Mouse (Mus musculus) embryonic facial prominence, embryonic 12.5 days (tissue): ENCODE measurements at regions not wholly inside any gene's neighbourhood (a gene's known extent, or its start where the extent isn't known, plus 50 kb on each side); places are given as distances from the start of the nearest gene placed in this dataset.
A peak's percentile ranks its signal among the peaks of the same experiment; 100 is the strongest.

ENCODE experiments used
- ATAC-seq: fragments of 200-750 bp; cut with Nextera tagmentation; 2 replicates; pipeline ENCODE4 v1.8.0; 2017; ENCODE audit not compliant: insufficient number of reproducible peaks, insufficient read depth, low FRiP score, low TSS enrichment
- H3K27ac ChIP-seq: fragments of 300-500 bp; sonication (generic); 2 replicates; pipeline ENCODE4 v1.5.1; 2016; ENCODE audit warnings: mild to moderate bottlenecking
- H3K27me3 ChIP-seq: fragments of 300-500 bp; sonication (generic); 2 replicates; pipeline ENCODE4 v1.6.1; 2016; ENCODE audit warnings: mild to moderate bottlenecking, moderate library complexity
- H3K36me3 ChIP-seq: fragments of 300-500 bp; sonication (generic); 2 replicates; pipeline ENCODE4 v1.6.1; 2016; ENCODE audit warnings: mild to moderate bottlenecking
- H3K4me1 ChIP-seq: fragments of 300-500 bp; sonication (generic); 2 replicates; pipeline ENCODE4 v1.6.1; 2016
- H3K4me2 ChIP-seq: fragments of 300-500 bp; sonication (generic); replicated peaks from 2 replicates; pipeline ENCODE4 v1.6.1; 2016; ENCODE audit warnings: mild to moderate bottlenecking, moderate library complexity
- H3K4me3 ChIP-seq: fragments of 300-500 bp; sonication (generic); 2 replicates; pipeline ENCODE4 v1.5.1; 2016; ENCODE audit warnings: mild to moderate bottlenecking
- H3K9ac ChIP-seq: fragments of 300-500 bp; sonication (generic); 2 replicates; pipeline ENCODE4 v1.6.1; 2016; ENCODE audit warnings: mild to moderate bottlenecking, moderate library complexity
- H3K9me3 ChIP-seq: fragments of 300-500 bp; sonication (generic); 2 replicates; pipeline ENCODE4 v1.6.1; 2016; ENCODE audit warnings: mild to moderate bottlenecking, moderate library complexity
- WGBS: fragments of 180-500 bp; shearing (Covaris S2); methylation state at CpG from one replicate; pipeline ENCODE4 v1.1.7; 2016; 5-methylcytosine and 5-hydroxymethylcytosine counted together

DNA sequence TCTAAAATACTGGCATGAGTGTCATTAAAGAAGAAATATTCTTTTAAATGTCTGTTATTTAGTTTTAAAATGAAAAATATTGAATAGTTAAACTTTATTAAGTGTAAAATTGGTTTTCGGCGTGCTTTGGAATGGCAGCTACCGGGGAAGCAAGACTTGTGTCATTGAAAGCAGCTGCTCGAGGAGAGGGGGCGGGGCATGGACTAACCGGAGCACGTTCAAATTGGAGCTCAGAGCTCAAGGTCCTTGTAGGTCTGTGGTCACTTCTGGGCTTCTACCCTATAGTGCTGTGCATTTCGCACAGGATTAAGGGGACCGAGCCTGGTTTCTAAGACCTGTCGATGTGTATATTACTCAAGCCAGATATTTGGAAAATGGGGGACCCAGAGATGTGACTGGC, 309.0 kb downstream of the Tshz3 start:
- Histone ChIP-seq H3K9me3 (no peaks in the 10 kb centered on the region), H3K9ac (no peak overlapping the region), H3K36me3 (no peaks in the 10 kb centered on the region), H3K4me2 (no peak overlapping the region), H3K4me3 (no peak overlapping the region), H3K4me1 (peaks cover 16% of the 10 kb centered on the region), H3K27me3 (peaks cover 5% of the 10 kb centered on the region; the same call in 1 of the 2 replicates), H3K27ac (no peak overlapping the region)
- ATAC-seq: no peak
- 56% methylated on average over 10 of the region's 10 CpGs for WGBS

DNA sequence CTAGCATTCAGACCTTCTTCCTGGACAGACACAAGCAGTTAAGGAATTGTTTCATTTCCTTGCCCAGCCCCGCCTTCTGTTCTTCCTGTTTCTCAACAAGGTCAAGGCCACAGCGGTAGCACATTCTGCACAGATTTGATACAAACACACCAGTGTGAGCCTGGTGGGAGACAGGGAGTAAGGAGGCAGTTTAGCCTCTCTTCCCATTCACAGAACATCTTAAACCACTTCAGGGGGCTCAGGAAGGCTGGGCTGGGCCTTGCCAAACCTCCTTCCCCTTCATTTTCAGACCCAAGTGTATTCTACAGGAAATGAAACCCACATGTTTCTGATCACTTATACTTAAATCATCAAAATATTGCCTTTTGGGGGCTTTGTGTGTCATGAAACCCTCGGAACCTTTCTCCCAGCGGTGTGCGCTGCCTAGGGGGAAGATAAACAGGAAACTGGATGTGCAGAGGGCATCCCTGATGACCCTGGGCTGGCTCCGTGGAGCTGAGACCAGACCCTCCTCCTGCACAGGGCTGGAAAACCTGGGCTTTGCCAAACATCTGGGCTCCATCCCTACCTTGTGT, 313.3 kb downstream of the Tshz3 start:
- H3K4me1 ChIP-seq: peaks cover 16% of the 10 kb centered on the region
- H3K4me3 ChIP-seq: no peak overlapping the region
- peaks cover 11% of the 10 kb centered on the region for H3K27me3 ChIP-seq
- no peak overlapping the region for H3K9ac ChIP-seq
- peak; percentile 82; the same call in 1 of the 2 replicates for ATAC-seq
- H3K27ac ChIP-seq: peak overlapping the region; percentile 69; the same call in 1 of the 2 replicates
- H3K4me2 ChIP-seq: peak overlapping the region; percentile 28
- no peaks in the 10 kb centered on the region for H3K36me3 ChIP-seq
- no peaks in the 10 kb centered on the region for H3K9me3 ChIP-seq
- WGBS: 14% methylated on average over 6 of the region's 6 CpGs

DNA sequence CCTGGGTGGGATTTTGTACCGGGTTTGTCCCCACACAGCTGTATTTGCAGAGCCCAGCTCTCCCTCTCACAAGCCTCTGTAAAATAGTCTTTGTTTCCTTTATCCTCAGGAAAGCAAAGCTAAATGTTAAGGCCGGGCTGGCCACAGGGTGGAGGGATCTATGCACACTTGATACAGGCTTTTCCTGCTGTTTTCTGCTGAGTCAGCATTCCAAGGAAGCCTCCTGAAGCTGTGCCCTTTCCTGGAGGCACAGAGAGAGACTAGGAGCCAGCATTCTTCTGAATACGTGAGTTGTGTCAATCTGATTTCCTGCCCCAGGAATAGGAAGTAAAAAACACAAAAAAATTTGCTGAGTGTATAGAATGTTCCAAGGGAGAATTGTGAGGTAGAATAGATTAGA, 322.2 kb downstream of the Tshz3 start:
- Histone ChIP-seq H3K9ac (no peak overlapping the region), H3K4me3 (no peak overlapping the region), H3K4me2 (no peak overlapping the region), H3K9me3 (no peaks in the 10 kb centered on the region), H3K27ac (no peak overlapping the region), H3K36me3 (no peaks in the 10 kb centered on the region), H3K4me1 (peaks cover 7% of the 10 kb centered on the region), H3K27me3 (peaks cover 4% of the 10 kb centered on the region)
- 33% methylated on average over 3 of the region's 3 CpGs for WGBS
- no peak for ATAC-seq

DNA sequence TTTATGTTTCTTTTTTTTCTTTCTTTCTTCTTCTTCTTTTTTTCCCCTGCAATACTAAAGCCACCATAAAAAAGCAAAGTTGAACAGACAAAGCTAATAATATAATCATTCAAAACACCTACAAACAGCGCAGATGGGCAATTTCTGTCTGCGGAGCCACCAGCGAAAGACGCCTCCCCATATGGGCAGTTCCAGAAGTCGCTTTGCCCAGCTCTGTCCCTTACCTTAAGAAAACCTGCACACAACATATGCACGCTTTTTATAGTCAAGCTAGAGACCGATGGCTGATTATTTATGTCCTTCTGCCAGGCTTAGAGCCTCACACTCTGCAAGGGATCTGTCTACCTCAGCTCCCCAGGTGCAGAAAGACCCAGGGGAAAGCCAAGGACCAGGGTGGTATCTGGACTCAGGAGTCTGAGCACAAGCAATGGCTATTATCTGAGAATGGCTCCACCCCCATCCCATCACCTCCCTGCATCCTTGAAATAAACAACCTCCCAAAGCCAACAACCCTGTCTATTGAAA, 326.6 kb downstream of the Tshz3 start:
- WGBS: 88% methylated on average over 7 of the region's 7 CpGs
- no peak overlapping the region for H3K4me2 ChIP-seq
- H3K4me3 ChIP-seq: no peak overlapping the region
- H3K27ac ChIP-seq: no peak overlapping the region
- H3K9me3 ChIP-seq: no peaks in the 10 kb centered on the region
- ATAC-seq: no peak
- H3K4me1 ChIP-seq: peaks cover 7% of the 10 kb centered on the region
- H3K27me3 ChIP-seq: no peaks in the 10 kb centered on the region
- no peak overlapping the region for H3K9ac ChIP-seq
- no peaks in the 10 kb centered on the region for H3K36me3 ChIP-seq

DNA sequence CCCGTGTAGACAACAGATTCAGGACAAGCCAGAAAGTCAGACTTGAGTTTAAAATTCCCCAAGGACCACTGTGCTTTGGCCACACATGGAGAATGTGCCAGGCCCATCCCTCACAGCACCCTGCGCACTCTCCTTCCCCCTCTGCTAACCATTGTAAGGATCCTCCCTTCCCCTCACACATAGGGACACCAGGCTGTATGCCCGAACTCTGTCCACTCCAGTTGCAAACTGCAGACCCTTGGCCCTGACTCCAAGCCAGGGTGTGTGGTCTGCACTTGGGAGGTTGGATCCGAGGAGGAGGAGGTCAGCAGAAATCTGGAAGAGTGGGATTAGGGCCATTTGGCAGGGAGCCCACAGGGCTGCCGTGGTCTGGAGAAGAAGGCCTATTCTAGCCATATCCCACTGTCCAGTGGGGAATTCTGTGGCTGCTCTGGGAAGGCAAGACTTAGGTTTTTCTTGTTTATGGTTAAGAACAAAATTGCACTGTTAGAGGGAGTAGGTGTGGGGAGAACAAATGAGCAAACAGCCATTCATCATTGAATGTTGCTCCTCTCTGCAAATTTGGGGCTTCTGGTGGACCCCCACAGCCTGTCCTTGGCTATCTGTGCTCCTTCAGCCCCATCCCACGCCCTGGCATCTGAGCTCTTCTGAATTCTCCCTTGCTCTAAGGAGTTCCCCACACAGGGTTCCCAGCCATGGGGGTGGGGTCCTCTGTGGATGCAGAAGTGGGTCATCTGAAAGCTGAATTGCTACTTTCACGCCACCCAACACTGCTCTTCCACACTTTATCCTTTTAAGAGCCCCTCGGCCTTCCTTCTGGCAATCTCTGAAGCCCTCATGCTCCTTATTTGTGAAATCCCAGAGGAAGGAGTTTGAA, 366.9 kb downstream of the Tshz3 start:
- Histone ChIP-seq H3K9me3 (no peaks in the 10 kb centered on the region), H3K27me3 (no peaks in the 10 kb centered on the region), H3K27ac (no peak overlapping the region), H3K4me3 (no peak overlapping the region), H3K36me3 (no peaks in the 10 kb centered on the region), H3K9ac (no peak overlapping the region), H3K4me2 (no peak overlapping the region), H3K4me1 (no peaks in the 10 kb centered on the region)
- WGBS: 78% methylated on average over 8 of the region's 8 CpGs
- no peak for ATAC-seq

DNA sequence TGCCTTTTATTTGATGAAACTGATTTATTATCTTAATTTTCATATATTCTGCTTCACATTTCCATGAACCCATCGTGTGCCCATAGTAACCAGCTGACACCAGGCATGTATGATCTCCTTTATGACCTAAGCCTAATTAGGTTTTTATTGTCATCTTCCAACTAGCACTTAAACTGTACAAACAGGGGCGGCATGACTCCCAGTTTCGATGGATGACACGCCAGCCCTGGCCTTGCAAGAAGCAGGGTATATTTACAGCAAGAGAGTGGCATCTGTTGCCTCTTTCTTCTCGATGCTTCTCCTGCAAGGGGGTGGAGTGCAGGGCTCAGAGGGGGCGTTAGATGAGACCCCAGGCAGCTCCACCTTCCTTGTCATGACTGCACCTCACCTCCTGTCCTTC, 379.8 kb downstream of the Tshz3 start:
- WGBS: 65% methylated on average over 6 of the region's 6 CpGs

DNA sequence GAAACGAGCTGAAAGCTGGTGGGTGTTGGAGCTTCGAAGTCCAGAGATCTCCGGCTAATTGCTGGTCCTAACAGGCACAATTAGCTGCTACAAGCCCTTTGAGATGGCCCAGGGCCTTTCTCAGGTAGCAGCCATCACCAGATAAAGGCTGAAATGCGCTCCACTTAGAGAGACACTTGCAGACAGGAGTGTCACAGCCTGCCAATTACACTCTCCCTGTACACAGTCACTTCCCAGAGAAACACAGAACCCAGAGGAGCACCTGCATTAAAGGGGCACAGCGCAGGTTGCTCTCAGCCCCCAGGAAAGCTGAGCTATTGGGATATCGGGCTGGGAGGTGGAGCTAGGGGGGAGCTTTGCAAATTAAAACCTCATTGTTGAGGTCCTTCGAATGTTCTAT, 380.2 kb downstream of the Tshz3 start:
- H3K4me2 ChIP-seq: no peak overlapping the region
- no peak for ATAC-seq
- H3K9me3 ChIP-seq: no peaks in the 10 kb centered on the region
- no peaks in the 10 kb centered on the region for H3K4me1 ChIP-seq
- no peak overlapping the region for H3K27ac ChIP-seq
- H3K27me3 ChIP-seq: no peaks in the 10 kb centered on the region
- WGBS: 56% methylated on average over 7 of the region's 7 CpGs
- H3K4me3 ChIP-seq: no peak overlapping the region
- H3K36me3 ChIP-seq: no peaks in the 10 kb centered on the region
- no peak overlapping the region for H3K9ac ChIP-seq

More for the DNA sequence above, 379.8 kb downstream of the Tshz3 start:
- Histone ChIP-seq H3K27ac (no peak overlapping the region), H3K36me3 (no peaks in the 10 kb centered on the region), H3K9ac (no peak overlapping the region), H3K4me1 (no peaks in the 10 kb centered on the region), H3K4me2 (no peak overlapping the region), H3K4me3 (no peak overlapping the region), H3K27me3 (no peaks in the 10 kb centered on the region), H3K9me3 (no peaks in the 10 kb centered on the region)
- ATAC-seq: no peak

DNA sequence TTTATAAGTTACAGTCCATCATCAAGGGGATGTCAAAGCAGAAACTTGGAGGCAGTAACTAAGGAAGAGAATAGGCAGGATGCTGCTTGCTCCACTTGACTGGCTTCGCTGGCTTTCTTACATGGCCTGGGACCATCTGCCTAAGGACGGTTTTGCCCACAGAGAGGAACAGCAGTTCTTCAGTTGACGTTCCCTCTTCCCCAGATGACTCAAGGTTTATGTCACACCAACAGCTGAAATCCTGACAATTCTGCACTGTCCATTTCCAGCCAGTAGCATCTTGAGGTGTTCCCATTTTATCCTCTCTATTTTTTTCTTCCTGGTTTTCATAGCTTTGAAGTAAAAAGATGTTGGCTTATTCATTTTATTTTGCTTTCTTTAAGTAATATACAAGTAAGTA, 391.8 kb downstream of the Tshz3 start:
- WGBS: 87% methylated on average over 3 of the region's 3 CpGs
- H3K27me3 ChIP-seq: no peaks in the 10 kb centered on the region
- H3K4me2 ChIP-seq: no peak overlapping the region
- no peak overlapping the region for H3K4me3 ChIP-seq
- no peak overlapping the region for H3K27ac ChIP-seq
- no peak overlapping the region for H3K9ac ChIP-seq
- ATAC-seq: no peak
- H3K36me3 ChIP-seq: no peaks in the 10 kb centered on the region
- no peaks in the 10 kb centered on the region for H3K4me1 ChIP-seq
- no peaks in the 10 kb centered on the region for H3K9me3 ChIP-seq

DNA sequence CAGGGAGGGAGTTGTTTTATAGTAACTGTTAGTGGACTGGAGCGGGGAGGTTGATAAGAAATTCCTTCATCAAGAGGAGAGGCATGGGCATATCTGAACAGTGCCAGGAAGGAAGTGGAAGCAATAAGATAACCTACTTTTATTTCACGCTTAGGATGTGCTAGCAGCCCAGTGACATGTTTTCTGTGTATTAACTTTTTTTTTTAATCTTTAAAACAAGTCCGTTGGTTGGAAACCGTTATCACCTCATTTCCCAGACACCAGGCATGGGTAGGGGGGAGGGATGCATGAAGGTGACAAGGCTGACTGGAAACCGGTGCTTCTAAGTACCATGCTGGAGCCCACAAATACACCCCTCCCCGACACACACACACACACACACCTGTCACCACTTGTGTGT, 394.7 kb downstream of the Tshz3 start:
- ATAC-seq: no peak
- H3K9me3 ChIP-seq: no peaks in the 10 kb centered on the region
- H3K27ac ChIP-seq: no peak overlapping the region
- no peak overlapping the region for H3K4me3 ChIP-seq
- no peaks in the 10 kb centered on the region for H3K36me3 ChIP-seq
- H3K4me2 ChIP-seq: no peak overlapping the region
- no peaks in the 10 kb centered on the region for H3K4me1 ChIP-seq
- WGBS: 91% methylated on average over 6 of the region's 6 CpGs
- no peaks in the 10 kb centered on the region for H3K27me3 ChIP-seq
- no peak overlapping the region for H3K9ac ChIP-seq

DNA sequence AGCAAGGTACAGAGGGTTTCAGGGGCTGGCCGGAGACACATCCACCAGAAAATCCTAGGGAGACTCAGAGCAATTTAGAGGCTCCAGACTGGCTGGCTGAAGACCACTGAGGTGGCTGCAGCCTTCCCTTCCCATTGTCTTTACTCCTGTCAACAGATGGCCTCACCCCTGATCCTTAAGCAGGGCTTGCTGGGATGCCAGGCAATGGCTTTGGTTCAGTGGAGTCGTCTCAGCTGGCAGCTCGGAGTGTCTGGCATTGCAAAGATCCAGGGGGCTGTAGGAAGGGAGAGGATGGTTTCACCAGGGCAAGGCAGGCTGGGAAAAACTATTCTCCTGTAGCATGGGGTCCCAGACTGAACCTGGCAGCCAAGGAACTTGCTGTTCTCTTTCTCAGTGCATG, 395.8 kb downstream of the Tshz3 start:
- Histone ChIP-seq H3K4me1 (no peaks in the 10 kb centered on the region), H3K9ac (no peak overlapping the region), H3K27ac (no peak overlapping the region), H3K4me2 (no peak overlapping the region), H3K36me3 (no peaks in the 10 kb centered on the region), H3K27me3 (0 out of 2 replicates have a peak, but pooled peaks cover under 1% of the 10 kb centered on the region), H3K9me3 (no peaks in the 10 kb centered on the region), H3K4me3 (no peak overlapping the region)
- no peak for ATAC-seq
- 79% methylated on average over 3 of the region's 3 CpGs for WGBS

DNA sequence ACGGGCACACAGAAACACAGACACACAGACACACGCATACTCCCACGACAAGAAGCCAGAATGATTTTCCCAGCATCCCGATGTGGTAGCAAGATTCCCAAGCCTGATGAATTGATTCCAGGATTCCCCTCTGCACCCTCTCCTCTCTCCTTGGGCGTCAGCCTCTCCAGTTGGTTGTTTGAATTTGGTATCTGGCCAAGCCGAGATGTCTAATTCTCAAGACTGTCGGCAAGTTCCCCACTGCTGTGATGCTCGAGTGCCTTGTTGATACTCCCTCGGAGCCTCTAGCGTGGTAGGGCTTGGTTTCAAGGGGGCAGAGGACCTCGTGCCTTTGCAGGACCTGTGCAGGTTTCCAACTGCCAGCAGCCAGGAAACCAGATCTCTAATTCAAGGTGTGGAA, 397.9 kb downstream of the Tshz3 start:
- no peak overlapping the region for H3K4me3 ChIP-seq
- no peaks in the 10 kb centered on the region for H3K36me3 ChIP-seq
- no peaks in the 10 kb centered on the region for H3K9me3 ChIP-seq
- ATAC-seq: no peak
- H3K9ac ChIP-seq: no peak overlapping the region
- no peak overlapping the region for H3K4me2 ChIP-seq
- 81% methylated on average over 11 of the region's 11 CpGs for WGBS
- no peak overlapping the region for H3K27ac ChIP-seq
- no peaks in the 10 kb centered on the region for H3K4me1 ChIP-seq
- 0 out of 2 replicates have a peak, but pooled peaks cover 3% of the 10 kb centered on the region for H3K27me3 ChIP-seq

DNA sequence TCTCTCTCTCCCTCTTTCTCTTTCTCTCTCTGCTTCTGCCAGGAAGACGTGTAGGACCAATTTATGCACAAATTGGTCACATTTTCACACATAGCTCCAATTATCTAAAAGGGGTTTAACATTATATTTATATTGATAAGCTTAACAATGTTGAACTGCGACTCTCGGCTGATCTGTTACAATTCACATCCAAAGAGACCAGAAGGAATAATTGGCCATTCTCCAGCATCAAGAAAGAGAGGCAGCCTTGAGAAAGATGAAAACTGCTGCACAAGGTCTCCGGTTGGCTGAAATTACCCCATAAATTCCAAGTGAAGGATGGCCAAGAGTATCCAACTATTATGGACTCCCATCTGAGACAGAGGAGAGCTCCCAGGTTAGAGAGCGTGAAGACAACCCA, 398.4 kb downstream of the Tshz3 start:
- Histone ChIP-seq H3K9me3 (no peaks in the 10 kb centered on the region), H3K4me2 (no peak overlapping the region), H3K36me3 (no peaks in the 10 kb centered on the region), H3K9ac (no peak overlapping the region), H3K4me3 (no peak overlapping the region), H3K27me3 (0 out of 2 replicates have a peak, but pooled peaks cover 3% of the 10 kb centered on the region), H3K27ac (no peak overlapping the region), H3K4me1 (no peaks in the 10 kb centered on the region)
- ATAC-seq: no peak
- 85% methylated on average over 5 of the region's 5 CpGs for WGBS
